Mouse (Mus musculus): ENCODE data around the gene Lrch3. TPM values are rescaled to one million over a fixed set of nuclear protein-coding genes. Genes with fewer than 3 reads are reported as not detected.
"Not testable (repeated sequence)": the region's sequence is repeated elsewhere in the genome, so short reads cannot be mapped to it uniquely, and the experiment has no call there.

Gene Lrch3
- polyA plus RNA-seq (2015; fragmentation: Nextera tagmentation; extraction: Ambion mirVana): 47.3 and 51.3 TPM in 2 replicates

DNA sequence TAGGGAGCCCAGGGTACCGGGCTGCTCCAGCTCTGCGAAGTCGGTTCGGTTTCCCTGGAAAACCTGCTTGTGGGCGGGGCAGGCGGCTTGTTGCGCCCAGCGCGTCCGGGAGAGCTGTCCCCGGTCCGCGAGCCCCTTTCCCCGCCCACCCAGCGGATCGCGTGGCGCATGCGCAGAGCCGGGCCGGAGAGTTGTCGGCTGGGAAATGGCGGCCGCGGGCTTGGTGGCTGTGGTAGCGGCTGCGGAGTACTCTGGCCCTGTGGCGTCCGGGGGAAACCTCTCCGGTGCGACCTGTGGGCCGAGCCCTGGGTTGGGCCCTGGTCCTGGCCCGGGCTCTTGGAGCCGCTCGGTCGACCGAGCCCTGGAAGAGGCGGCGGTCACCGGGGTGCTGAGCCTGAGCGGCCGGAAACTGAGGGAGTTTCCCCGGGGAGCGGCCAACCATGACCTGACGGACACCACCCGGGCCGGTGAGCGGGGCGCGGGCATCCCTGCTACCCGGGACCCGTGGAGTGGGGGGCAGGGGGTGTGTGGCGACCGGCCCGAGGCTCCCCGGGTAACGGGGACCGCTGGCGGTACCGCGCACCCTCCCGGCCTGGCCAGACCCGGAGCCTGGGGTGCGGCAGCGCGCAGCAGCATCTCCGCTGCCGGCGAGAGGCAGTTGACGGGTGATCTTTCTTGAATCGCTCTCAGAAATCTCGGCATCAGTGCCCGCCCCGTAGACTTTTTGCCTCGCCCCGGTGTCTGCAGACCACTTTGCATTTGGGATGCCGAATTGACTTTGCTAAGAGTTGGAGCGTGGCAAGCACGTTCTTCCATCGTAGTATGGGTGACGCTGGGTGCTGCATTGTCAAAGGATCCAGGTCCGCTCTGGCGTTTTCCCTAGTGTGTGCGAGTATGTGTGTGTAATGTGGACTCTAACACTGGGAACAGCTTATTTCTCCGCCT, at the start of gene Lrch3:
Gene Lrch3, plus strand, starts transcription at position 164 of the 945 bp plus-strand sequence.
- Histone ChIP-seq H3K9me3 (no peaks in the 10 kb centered on the region), H3K4me2 (peak within 1 kb of the TSS; percentile 74), H3K27ac (peak within 1 kb of the TSS; percentile 93), H3K4me3 (peak within 1 kb of the TSS; percentile 76), H3K27me3 (no peaks in the 10 kb centered on the region), H3K4me1 (replicated peaks) (peaks cover 17% of the 10 kb centered on the region), H3K9ac (peak within 1 kb of the TSS; percentile 93), H3K36me3 (no peaks in the 10 kb centered on the region)
- WGBS: under 1% methylated on average over 84 of the region's 85 CpGs
- ATAC-seq (ENCODE audit: low FRiP score): peak; percentile 93

DNA sequence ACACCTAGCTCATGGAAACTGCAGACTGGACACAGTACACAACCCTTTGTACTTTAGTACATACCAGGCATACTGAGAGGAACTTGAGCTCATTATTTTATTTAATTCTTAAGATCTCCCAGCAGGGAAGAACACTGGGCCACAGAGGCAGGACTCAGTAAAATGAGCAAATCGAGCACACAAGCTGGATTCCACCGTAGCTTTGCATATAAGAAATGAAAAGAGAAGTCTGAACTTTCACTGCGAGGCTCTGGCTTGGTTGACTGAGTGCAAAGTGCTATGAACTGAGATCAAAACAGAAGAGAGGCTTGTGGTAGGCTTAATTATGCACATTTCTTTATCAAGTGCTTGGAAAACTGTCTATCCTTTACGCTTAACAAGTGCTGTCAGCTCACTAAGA, 48.5 kb upstream of the Lrch3 start:
- no peaks in the 10 kb centered on the region for H3K9me3 ChIP-seq
- no peak overlapping the region for H3K9ac ChIP-seq
- no peak for ATAC-seq (ENCODE audit: low FRiP score)
- no peak overlapping the region for H3K4me2 ChIP-seq
- peaks cover 13% of the 10 kb centered on the region for H3K36me3 ChIP-seq
- H3K4me1 ChIP-seq (replicated peaks): peaks cover 25% of the 10 kb centered on the region
- H3K4me3 ChIP-seq: no peak overlapping the region
- H3K27ac ChIP-seq: no peak overlapping the region
- H3K27me3 ChIP-seq: no peaks in the 10 kb centered on the region
- 93% methylated on average over 4 of the region's 4 CpGs for WGBS

DNA sequence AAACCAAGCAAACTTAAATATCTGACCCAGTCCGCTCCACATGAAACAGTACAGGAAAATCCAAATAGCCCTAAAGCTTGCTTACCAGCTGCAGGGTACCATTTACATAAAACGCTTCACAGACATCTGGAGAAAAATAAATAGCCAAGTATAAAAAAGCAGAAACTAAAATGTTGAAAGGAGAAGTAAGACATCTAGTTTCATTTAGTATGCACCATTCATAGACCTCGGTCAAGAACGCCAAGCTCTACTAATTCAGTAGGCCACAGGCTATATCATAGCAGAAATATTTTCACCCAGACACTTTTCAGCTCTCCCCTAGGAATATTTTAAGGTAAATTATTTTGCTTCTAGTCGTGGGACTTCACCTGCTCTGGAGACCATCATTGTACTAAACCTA, 47.2 kb upstream of the Lrch3 start:
- Histone ChIP-seq H3K4me1 (replicated peaks) (peaks cover 25% of the 10 kb centered on the region), H3K4me3 (peak overlapping the region; percentile 80), H3K36me3 (peaks cover 5% of the 10 kb centered on the region; the same call in 1 of the 2 replicates), H3K9me3 (no peaks in the 10 kb centered on the region), H3K9ac (peak overlapping the region; percentile 92; the same call in 1 of the 2 replicates), H3K4me2 (peak overlapping the region; percentile 78), H3K27ac (no peak overlapping the region), H3K27me3 (no peaks in the 10 kb centered on the region)
- no peak for ATAC-seq (ENCODE audit: low FRiP score)
- 85% methylated on average over 5 of the region's 5 CpGs for WGBS

DNA sequence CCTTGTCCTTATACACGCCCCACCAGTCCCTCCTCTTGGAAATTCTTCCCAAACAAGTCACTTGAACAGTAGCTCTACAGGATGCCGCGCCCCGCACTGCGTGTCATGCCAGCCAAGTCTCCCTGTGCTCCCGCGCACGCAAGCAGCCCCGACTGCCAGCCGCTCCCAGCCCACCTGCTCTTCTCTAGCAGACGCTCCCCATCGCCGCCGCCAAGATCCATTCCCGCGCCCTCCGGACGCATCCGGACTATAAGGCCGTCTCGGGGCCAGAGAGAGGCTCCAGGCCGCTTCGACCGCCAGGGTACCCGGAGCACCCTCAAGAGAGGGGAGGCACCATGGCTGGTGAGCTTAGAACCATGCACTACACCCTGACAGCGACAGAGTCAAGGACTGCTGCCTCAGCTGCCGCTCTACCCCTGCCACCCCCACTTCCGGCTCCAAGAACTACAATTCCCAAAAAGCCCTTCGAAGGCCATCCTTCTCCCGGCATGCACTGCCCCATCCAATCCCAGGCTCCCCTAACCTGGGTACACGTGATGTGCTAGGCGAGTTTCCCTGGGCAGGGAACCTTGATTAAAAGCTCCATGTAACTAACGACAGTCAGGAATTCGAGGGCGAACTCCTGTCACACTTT, 45.9 kb upstream of the Lrch3 start:
- no peaks in the 10 kb centered on the region for H3K27me3 ChIP-seq
- H3K4me3 ChIP-seq: peak overlapping the region; percentile 80
- ATAC-seq (ENCODE audit: low FRiP score): peak; percentile 98
- under 1% methylated on average over 35 of the region's 35 CpGs for WGBS
- H3K9me3 ChIP-seq: no peaks in the 10 kb centered on the region
- peaks cover 25% of the 10 kb centered on the region for H3K4me1 ChIP-seq (replicated peaks)
- peak overlapping the region; percentile 78 for H3K4me2 ChIP-seq
- peaks cover 5% of the 10 kb centered on the region; the same call in 1 of the 2 replicates for H3K36me3 ChIP-seq
- peak overlapping the region; percentile 92 for H3K9ac ChIP-seq
- H3K27ac ChIP-seq: peak overlapping the region; percentile 91

DNA sequence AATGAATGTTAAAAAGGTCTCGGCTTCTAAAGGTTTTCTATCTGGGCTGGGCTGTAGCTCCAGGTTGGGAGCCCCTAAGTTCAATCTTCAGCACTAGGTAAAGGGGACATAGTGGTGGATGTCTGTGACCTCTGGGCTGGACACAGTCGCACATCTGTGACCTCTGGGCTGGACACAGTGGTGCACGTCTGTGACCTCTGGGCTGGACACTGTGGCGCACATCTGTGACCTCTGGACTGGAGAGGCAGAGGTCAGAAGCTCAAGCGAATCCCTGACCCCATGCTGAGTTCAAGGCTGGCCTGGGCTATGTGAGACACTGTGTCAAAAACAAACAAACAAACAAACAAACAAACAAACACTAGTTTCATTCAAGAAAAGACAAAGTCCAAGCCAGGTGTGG, 43.7 kb upstream of the Lrch3 start:
- Histone ChIP-seq H3K4me3 (no peak overlapping the region), H3K4me1 (replicated peaks) (peaks cover 22% of the 10 kb centered on the region), H3K9me3 (no peaks in the 10 kb centered on the region), H3K4me2 (no peak overlapping the region), H3K36me3 (no peaks in the 10 kb centered on the region), H3K9ac (no peak overlapping the region), H3K27me3 (no peaks in the 10 kb centered on the region), H3K27ac (no peak overlapping the region)
- WGBS: 62% methylated on average over 5 of the region's 5 CpGs
- ATAC-seq (ENCODE audit: low FRiP score): no peak

DNA sequence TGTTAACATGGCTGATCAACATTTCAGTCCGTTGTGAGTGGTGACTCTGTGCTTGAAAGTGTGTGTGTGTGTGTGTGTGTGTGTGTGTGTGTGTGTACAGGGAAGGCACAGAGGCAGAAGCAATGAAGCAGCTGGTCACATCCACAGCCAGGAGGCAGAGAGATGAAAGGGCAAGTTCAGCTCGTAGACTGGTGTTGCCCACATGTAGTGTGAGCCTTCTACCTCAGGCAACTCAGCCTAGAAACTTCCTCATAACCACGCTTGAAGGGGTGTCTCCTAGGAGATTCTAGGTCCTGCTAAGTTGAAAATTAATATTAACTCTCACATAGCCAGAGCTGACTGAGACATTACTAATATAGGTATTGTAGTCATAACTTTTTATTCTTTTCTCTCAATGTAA, 40.5 kb upstream of the Lrch3 start:
- Histone ChIP-seq H3K4me3 (no peak overlapping the region), H3K9ac (no peak overlapping the region), H3K4me2 (no peak overlapping the region), H3K36me3 (no peaks in the 10 kb centered on the region), H3K27me3 (no peaks in the 10 kb centered on the region), H3K27ac (no peak overlapping the region), H3K9me3 (no peaks in the 10 kb centered on the region), H3K4me1 (replicated peaks) (peaks cover 10% of the 10 kb centered on the region)
- WGBS: 51% methylated on average over 3 of the region's 3 CpGs
- no peak for ATAC-seq (ENCODE audit: low FRiP score)

DNA sequence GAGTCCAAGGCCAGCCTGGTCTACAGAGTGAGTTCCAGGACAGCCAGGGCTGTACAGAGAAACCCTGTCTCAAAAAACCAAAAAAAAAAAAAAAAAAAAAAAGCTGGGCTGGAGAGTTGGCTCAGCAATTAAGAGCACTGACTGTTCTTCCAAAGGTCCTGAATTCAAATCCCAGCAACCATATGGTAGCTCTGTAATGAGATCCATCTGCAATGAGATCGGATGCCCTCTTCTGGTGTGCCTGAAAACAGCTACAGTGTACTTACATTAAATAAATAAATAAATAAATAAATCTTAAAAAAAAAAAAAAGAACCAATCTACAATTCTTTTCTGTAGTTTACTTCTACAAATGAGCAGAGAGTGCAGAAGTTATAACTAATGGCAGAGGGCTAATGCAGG, 38.6 kb upstream of the Lrch3 start:
- H3K4me2 ChIP-seq: not testable (repeated sequence)

DNA sequence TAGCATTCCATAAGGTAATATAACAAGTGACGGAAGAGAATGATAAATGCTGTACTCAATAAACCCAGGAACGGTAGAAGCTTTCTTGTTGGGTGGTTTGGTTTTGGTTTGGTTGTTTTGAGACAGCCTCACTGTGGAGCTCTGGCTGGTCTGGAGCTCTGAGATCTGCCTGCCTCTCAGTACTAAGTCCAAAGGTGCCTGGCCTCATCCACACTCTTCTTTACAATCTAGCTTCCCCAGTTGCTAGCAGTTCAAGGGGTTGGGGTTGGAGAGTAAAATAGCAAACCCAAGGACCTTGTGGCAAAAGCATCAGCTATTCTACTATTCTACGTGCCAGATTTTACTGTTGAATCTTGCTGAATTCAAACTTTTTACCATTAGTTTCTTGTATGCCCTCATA, 38.1 kb upstream of the Lrch3 start:
- ATAC-seq (ENCODE audit: low FRiP score): no peak
- Histone ChIP-seq H3K9ac (no peak overlapping the region), H3K27ac (no peak overlapping the region), H3K36me3 (no peaks in the 10 kb centered on the region), H3K4me3 (no peak overlapping the region), H3K9me3 (no peaks in the 10 kb centered on the region), H3K4me1 (replicated peaks) (peaks cover 26% of the 10 kb centered on the region), H3K27me3 (no peaks in the 10 kb centered on the region), H3K4me2 (no peak overlapping the region)
- 94% methylated on average over 3 of the region's 3 CpGs for WGBS

More for the DNA sequence above, 38.6 kb upstream of the Lrch3 start:
- ATAC-seq (ENCODE audit: low FRiP score); H3K27ac ChIP-seq; H3K4me3 ChIP-seq; H3K9me3 ChIP-seq; H3K27me3 ChIP-seq; H3K9ac ChIP-seq; H3K36me3 ChIP-seq: not testable (repeated sequence)
- H3K4me1 ChIP-seq (replicated peaks): peaks cover 22% of the 10 kb centered on the region
- 62% methylated on average over 1 of the region's 1 CpGs for WGBS

DNA sequence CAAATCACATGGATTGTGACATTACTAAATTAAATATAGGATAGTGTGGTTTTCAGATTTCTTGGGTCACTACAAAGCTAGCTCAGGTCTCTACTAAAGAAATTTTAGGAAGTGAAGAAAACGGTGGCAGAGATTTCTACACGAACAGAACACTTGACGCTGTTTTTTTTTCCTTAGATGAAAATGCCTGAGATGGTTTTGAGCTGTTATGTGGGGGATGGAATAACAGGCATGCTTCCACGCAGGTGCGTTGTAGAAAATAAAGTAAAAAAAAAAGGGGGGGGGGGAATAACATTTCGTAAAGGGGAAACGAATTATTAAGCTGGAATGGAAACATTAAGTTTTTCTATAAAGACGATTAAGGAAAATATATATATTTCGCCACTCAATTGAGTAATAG, 37.1 kb upstream of the Lrch3 start:
- Histone ChIP-seq H3K4me1 (replicated peaks) (peaks cover 29% of the 10 kb centered on the region), H3K27me3 (no peaks in the 10 kb centered on the region), H3K9ac (peak overlapping the region; percentile 96; the same call in 1 of the 2 replicates), H3K9me3 (no peaks in the 10 kb centered on the region), H3K36me3 (no peaks in the 10 kb centered on the region), H3K4me3 (peak overlapping the region; percentile 92), H3K4me2 (peak overlapping the region; percentile 76), H3K27ac (no peak overlapping the region)
- no peak for ATAC-seq (ENCODE audit: low FRiP score)
- WGBS: 35% methylated on average over 9 of the region's 9 CpGs

DNA sequence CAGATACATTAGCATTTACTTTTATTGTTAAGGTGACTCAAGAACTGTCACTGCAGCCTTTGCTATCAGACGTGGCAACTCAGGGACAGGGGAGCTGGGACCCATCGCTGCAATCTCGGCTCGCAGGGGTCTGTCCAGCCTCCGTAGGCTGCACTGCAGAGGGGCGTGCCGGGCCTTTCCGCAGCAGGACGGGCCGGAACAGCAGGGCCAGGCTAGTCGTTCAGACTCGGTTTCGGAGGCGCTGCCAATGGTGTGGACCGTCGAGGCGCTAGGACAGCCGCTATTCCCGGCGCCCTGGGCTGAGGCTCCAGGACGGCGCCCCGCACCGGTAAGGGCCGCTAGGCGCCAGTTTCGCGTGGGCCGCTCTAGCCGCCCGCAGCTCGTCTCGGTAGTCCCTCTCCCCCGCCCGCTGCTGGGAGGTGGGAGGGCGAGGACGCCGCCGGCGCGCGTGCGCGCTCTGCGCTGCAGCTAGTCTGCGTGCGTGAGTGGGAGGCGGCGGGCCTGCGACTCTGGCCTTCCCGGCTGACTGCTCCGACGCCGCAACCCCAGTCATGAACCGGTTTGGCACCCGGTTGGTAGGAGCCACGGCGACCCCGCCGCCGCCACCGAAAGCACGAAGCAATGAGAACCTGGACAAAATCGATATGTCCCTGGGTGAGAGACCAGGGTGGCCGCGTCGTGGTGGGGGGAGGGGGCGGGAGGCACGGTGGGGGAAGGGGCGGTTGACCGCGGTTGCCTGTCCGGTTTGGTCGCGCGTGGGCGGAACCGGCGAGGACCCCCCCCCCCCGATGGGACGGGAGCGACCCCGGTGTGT, 36.4 kb upstream of the Lrch3 start, which contains the start of the genes Fyttd1 and Rubcn:
Gene Fyttd1, plus strand, starts transcription at position 158 of the 814 bp plus-strand sequence.
Gene Rubcn, minus strand, starts transcription at position 424 of the 814 bp plus-strand sequence.
- Histone ChIP-seq H3K9ac (peak within 1 kb of the TSS; percentile 96), H3K4me3 (peak within 1 kb of the TSS; percentile 92), H3K4me1 (replicated peaks) (peaks cover 34% of the 10 kb centered on the region), H3K9me3 (no peaks in the 10 kb centered on the region), H3K27me3 (no peaks in the 10 kb centered on the region), H3K4me2 (peak within 1 kb of the TSS; percentile 76), H3K36me3 (no peaks in the 10 kb centered on the region), H3K27ac (peak within 1 kb of the TSS; percentile 94)
- under 1% methylated on average over 77 of the region's 83 CpGs for WGBS
- ATAC-seq (ENCODE audit: low FRiP score): peak; percentile 96

DNA sequence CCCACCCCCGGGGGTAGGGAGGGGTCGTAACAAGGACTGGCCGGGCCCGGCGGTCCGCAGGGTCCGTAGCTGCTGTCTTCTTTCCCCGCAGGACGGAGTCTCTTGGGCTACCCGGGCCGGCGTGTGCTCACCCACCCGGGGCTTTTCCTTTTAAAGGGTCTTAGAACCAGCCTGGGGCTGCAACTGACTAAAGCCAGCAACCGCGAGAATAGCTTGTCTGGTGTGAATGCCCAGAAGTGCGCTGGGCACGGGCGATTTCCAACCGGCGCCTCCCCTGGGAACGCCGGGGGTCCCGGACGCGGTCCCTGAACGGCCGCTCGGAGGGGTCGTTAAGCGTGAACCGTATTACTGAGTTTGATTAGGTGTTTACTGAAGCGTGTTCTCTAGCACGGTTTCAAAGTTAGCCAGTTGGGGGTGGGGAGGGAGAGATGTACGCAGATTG, 35.7 kb upstream of the Lrch3 start:
- peak overlapping the region; percentile 92 for H3K4me3 ChIP-seq
- peak overlapping the region; percentile 76 for H3K4me2 ChIP-seq
- peaks cover 34% of the 10 kb centered on the region for H3K4me1 ChIP-seq (replicated peaks)
- H3K27ac ChIP-seq: peak overlapping the region; percentile 94
- WGBS: under 1% methylated on average over 32 of the region's 34 CpGs
- H3K9ac ChIP-seq: peak overlapping the region; percentile 96
- H3K9me3 ChIP-seq: no peaks in the 10 kb centered on the region
- peak; percentile 71 for ATAC-seq (ENCODE audit: low FRiP score)
- H3K36me3 ChIP-seq: no peaks in the 10 kb centered on the region
- no peaks in the 10 kb centered on the region for H3K27me3 ChIP-seq
